Comparison of ENCODE assay signal across 32 mouse cellular contexts in the genomic region with DNA sequence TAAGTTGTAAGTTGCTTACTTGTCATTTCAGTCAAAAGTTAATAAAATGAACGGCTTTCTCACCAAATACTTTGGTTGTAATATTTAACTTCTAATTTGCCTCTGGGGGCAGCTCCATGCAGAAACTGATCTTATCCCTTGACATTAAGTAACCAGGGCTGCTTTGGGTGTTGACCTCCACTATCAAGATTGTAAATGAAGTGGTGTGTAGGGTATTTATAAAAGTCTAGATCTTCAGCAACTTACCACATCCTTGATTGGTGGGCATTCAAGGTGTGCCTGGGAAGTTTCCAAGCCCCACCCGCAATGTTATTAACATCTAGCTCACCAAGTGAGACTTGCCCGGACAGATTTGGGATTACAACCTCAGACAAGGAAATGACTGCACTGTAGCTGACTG. TPM values are rescaled to one million over a fixed set of nuclear protein-coding genes. Genes with fewer than 3 reads are reported as not detected.
DNase-seq lines count a peak whose midpoint lies in the region; ATAC-seq lines count a peak whose summit lies in the region.
"Had no signal": no experiment of that assay in that cellular context is flagged by ENCODE, and none has a peak within 500 bp of the region (broad histone marks: within the 10 kb centered on the region; RNA-seq: fewer than 3 reads in every experiment).

No protein-coding gene starts in this region.

- H3K9ac ChIP-seq in kidney, embryonic 16.5 days (replicated peaks; ENCODE audit: low read length) = no peak overlapping the region
- H3K9ac ChIP-seq: embryonic facial prominence, embryonic 12.5 days; heart, embryonic 15.5 days; hindbrain, embryonic 12.5 days; intestine, embryonic 15.5 days; limb, embryonic 15.5 days; liver, embryonic 14.5 days; midbrain, embryonic 12.5 days; neural tube, embryonic 12.5 days had no signal

- WGBS in kidney, embryonic 16.5 days = 62% methylated on average over 3 of the region's 3 CpGs

- peak overlapping the region; percentile 77 for H3K27ac ChIP-seq in kidney, embryonic 16.5 days (ENCODE audit: low read length)
- H3K27ac ChIP-seq: embryonic facial prominence, embryonic 12.5 days; heart, embryonic 10.5 days; heart, embryonic 15.5 days; hindbrain, embryonic 12.5 days; hindbrain, postnatal 0 days; intestine, embryonic 15.5 days; limb, embryonic 10.5 days; limb, embryonic 15.5 days; liver, embryonic 14.5 days; midbrain, embryonic 12.5 days; neural tube, embryonic 12.5 days had no signal

- H3K4me3 ChIP-seq in kidney, embryonic 16.5 days (ENCODE audit: low read length) = no peak overlapping the region
- H3K4me3 ChIP-seq: embryonic facial prominence, embryonic 12.5 days; heart, embryonic 10.5 days; heart, embryonic 15.5 days; hindbrain, embryonic 12.5 days; intestine, embryonic 15.5 days; limb, embryonic 10.5 days; limb, embryonic 15.5 days; midbrain, embryonic 12.5 days; myocyte; neural tube, embryonic 12.5 days had no signal

- no peak overlapping the region for H3K4me2 ChIP-seq in kidney, embryonic 16.5 days (replicated peaks; ENCODE audit: low read depth, low read length)
- H3K4me2 ChIP-seq: embryonic facial prominence, embryonic 12.5 days; heart, embryonic 15.5 days; hindbrain, embryonic 12.5 days; intestine, embryonic 15.5 days; limb, embryonic 15.5 days; midbrain, embryonic 12.5 days; neural tube, embryonic 12.5 days had no signal

- no peaks in the 10 kb centered on the region for H3K36me3 ChIP-seq in kidney, embryonic 16.5 days (ENCODE audit: insufficient read depth, low read length)
- H3K36me3 ChIP-seq: embryonic facial prominence, embryonic 12.5 days; heart, embryonic 10.5 days; heart, embryonic 15.5 days; hindbrain, embryonic 12.5 days; intestine, embryonic 15.5 days; limb, embryonic 10.5 days; limb, embryonic 15.5 days; midbrain, embryonic 12.5 days; neural tube, embryonic 12.5 days had no signal

- DNase-seq in ES-CJ7 (ENCODE audit: low read depth, low spot score) = peak; percentile 43
- DNase-seq in kidney, adult 18-20 months = peak; percentile 31
- DNase-seq in kidney, postnatal 36 days = peak; percentile 43 to 48
- no peak for DNase-seq in lung, postnatal 14 days
- no peak for DNase-seq in lung, postnatal 25 days (ENCODE audit: low spot score)
- DNase-seq: adrenal gland, postnatal 10 days; cerebellum, adult 8-10 months; cerebellum, postnatal 25 days; gastrocnemius, postnatal 10 days; heart, postnatal 36 days; layer of hippocampus, adult 9-11 months; lung, adult 2 months; lung, postnatal 10 days; thymus, adult 2 months; thymus, postnatal 36 days had no signal

- no peaks in the 10 kb centered on the region for H3K27me3 ChIP-seq in kidney, embryonic 16.5 days (ENCODE audit: insufficient read depth, low read length)
- H3K27me3 ChIP-seq: embryonic facial prominence, embryonic 12.5 days; heart, embryonic 15.5 days; hindbrain, embryonic 12.5 days; intestine, embryonic 15.5 days; limb, embryonic 15.5 days; midbrain, embryonic 12.5 days; neural tube, embryonic 12.5 days had no signal

- peak; percentile 62; the same call in 1 of the 2 replicates for ATAC-seq in kidney, embryonic 16.5 days (ENCODE audit: low FRiP score, low TSS enrichment)
- no peak for ATAC-seq in megakaryocyte progenitor cell, adult 5-6 weeks (replicated peaks; ENCODE audit: poor library complexity)
- ATAC-seq: CD4-positive, CD25-positive, alpha-beta regulatory T cell, adult 4 months; forebrain, embryonic 14.5 days; hindbrain, postnatal 0 days; intestine, embryonic 15.5 days had no signal

- no peaks in the 10 kb centered on the region for H3K9me3 ChIP-seq in kidney, embryonic 16.5 days (ENCODE audit: low read length)
- H3K9me3 ChIP-seq: embryonic facial prominence, embryonic 12.5 days; heart, embryonic 10.5 days; heart, embryonic 15.5 days; hindbrain, embryonic 12.5 days; intestine, embryonic 15.5 days; limb, embryonic 10.5 days; limb, embryonic 15.5 days; midbrain, embryonic 12.5 days; neural tube, embryonic 12.5 days had no signal

- H3K4me1 ChIP-seq in kidney, embryonic 16.5 days (ENCODE audit: insufficient read depth, low read length) = peaks cover 16% of the 10 kb centered on the region
- H3K4me1 ChIP-seq: embryonic facial prominence, embryonic 12.5 days; heart, embryonic 15.5 days; intestine, embryonic 15.5 days; limb, embryonic 15.5 days; midbrain, embryonic 12.5 days; neural tube, embryonic 12.5 days had no signal

RNA-seq across cellular contexts. Expression of a gene that starts 42.2 kb away (rescaled TPM):
- polyA plus RNA-seq in kidney, embryonic 16.5 days (2015; fragmentation: Nextera tagmentation; extraction: Ambion mirVana) = 26.5 and 26.9 TPM in 2 replicates
- total RNA-seq in megakaryocyte progenitor cell, adult 5-6 weeks (2015) = not detected in 2 replicates
- not detected in 2 replicates for total RNA-seq in megakaryocyte progenitor cell, adult 5-6 weeks (2017)
- total RNA-seq: heart, postnatal 36 days; megakaryocyte, adult 5-6 weeks had no signal
- polyA plus RNA-seq: CD4-positive, CD25-positive, alpha-beta regulatory T cell, adult 4 months had no signal

Comparison
In these comparisons a context has a peak if more than half of its experiments do, and no peak if none do; other contexts are left out.
1. DNase-seq: peak in ES-CJ7 (single experiment), kidney, adult 18-20 months (single experiment) and kidney, postnatal 36 days (2 of 2); none in lung, postnatal 14 days (single experiment) and lung, postnatal 25 days (single experiment).